Mouse (Mus musculus): Measurements from ENCODE around the gene Olfr787. TPM values are rescaled to one million over a fixed set of nuclear protein-coding genes. Genes with fewer than 3 reads are reported as not detected.

The Olfr787 gene
- total RNA-seq (2014; fragmentation: Nextera tagmentation) (not detected in 2 replicates), total RNA-seq (2017) (0.16 TPM in 1 of 2 replicates, not detected in the other), polyA plus RNA-seq (2012) (not detected in 2 replicates)

- Histone ChIP-seq H3K4me3 (ENCODE audit: low read depth, low read length) (no peak within 1 kb of the TSS), H3K4me1 (ENCODE audit: insufficient read depth, low read depth, low read length) (no peaks in the 10 kb centered on the region), H3K27me3 (ENCODE audit: insufficient read depth, low read length) (no peaks in the 10 kb centered on the region), H3K36me3 (replicated peaks) (no peaks in the 10 kb centered on the region), H3K9me3 (replicated peaks) (no peaks in the 10 kb centered on the region)
- TF ChIP-seq GATA1 (IDR thresholded peaks at IDR 0.05; ENCODE audit: borderline replicate concordance, low read length) (no peak), GATA2 (IDR thresholded peaks at IDR 0.05; ENCODE audit: borderline replicate concordance, low read depth, low read length) (no peak), CTCF (IDR thresholded peaks at IDR 0.05; ENCODE audit: low read depth, low read length) (no peak), POLR2AphosphoS5 (IDR thresholded peaks at IDR 0.05; ENCODE audit: insufficient replicate concordance, low read depth, low read length) (no peak), TAL1 (conservative IDR thresholded peaks at IDR 0.05; ENCODE audit: low read depth, low read length) (no peak)
- ATAC-seq (ENCODE audit: extremely low read depth, insufficient number of reproducible peaks, low FRiP score, poor library complexity, severe bottlenecking) (no peak), DNase-seq (ENCODE audit: low spot score) (no peak)
Observed at GRCm38 (mm10) chr10:129461562-129461961, at the start of gene Olfr787. Gene Olfr787, plus strand, starts transcription at chr10:129461862.

- H3K27me3 ChIP-seq (ENCODE audit: insufficient read depth, low read length) = no peaks in the 10 kb centered on the region
- no peak for TF ChIP-seq POLR2AphosphoS5 (IDR thresholded peaks at IDR 0.05; ENCODE audit: insufficient replicate concordance, low read depth, low read length)
- no peak for TF ChIP-seq CTCF (IDR thresholded peaks at IDR 0.05; ENCODE audit: low read depth, low read length)
- TF ChIP-seq TAL1 (conservative IDR thresholded peaks at IDR 0.05; ENCODE audit: low read depth, low read length) = no peak
- no peak for TF ChIP-seq GATA2 (IDR thresholded peaks at IDR 0.05; ENCODE audit: borderline replicate concordance, low read depth, low read length)
- TF ChIP-seq GATA1 (IDR thresholded peaks at IDR 0.05; ENCODE audit: borderline replicate concordance, low read length) = no peak
- DNase-seq (ENCODE audit: low spot score) (no peak), ATAC-seq (ENCODE audit: extremely low read depth, insufficient number of reproducible peaks, low FRiP score, poor library complexity, severe bottlenecking) (no peak)
- no peaks in the 10 kb centered on the region for H3K36me3 ChIP-seq (replicated peaks)
- no peaks in the 10 kb centered on the region for H3K4me1 ChIP-seq (ENCODE audit: insufficient read depth, low read depth, low read length)
- H3K4me3 ChIP-seq (ENCODE audit: low read depth, low read length) = no peak within 1 kb of the TSS
- H3K9me3 ChIP-seq (replicated peaks) = no peaks in the 10 kb centered on the region
Observed at GRCm38 (mm10) chr10:129427006-129427405, 34.7 kb upstream of the Olfr787 start, which contains the start of gene Olfr786. Gene Olfr786, plus strand, starts transcription at chr10:129427306.

GRCm38 (mm10) chr10:129470698-129471097, 9.0 kb downstream of the Olfr787 start, which contains the start of gene Olfr788:
Gene Olfr788, plus strand, starts transcription at chr10:129470998.
- Histone ChIP-seq H3K36me3 (replicated peaks) (no peaks in the 10 kb centered on the region), H3K27me3 (ENCODE audit: insufficient read depth, low read length) (no peaks in the 10 kb centered on the region), H3K9me3 (replicated peaks) (no peaks in the 10 kb centered on the region), H3K4me1 (ENCODE audit: insufficient read depth, low read depth, low read length) (no peaks in the 10 kb centered on the region), H3K4me3 (ENCODE audit: low read depth, low read length) (no peak within 1 kb of the TSS)
- ATAC-seq (ENCODE audit: extremely low read depth, insufficient number of reproducible peaks, low FRiP score, poor library complexity, severe bottlenecking) (no peak), DNase-seq (ENCODE audit: low spot score) (no peak)
- TF ChIP-seq POLR2AphosphoS5 (IDR thresholded peaks at IDR 0.05; ENCODE audit: insufficient replicate concordance, low read depth, low read length) (no peak), GATA2 (IDR thresholded peaks at IDR 0.05; ENCODE audit: borderline replicate concordance, low read depth, low read length) (no peak), CTCF (IDR thresholded peaks at IDR 0.05; ENCODE audit: low read depth, low read length) (no peak), GATA1 (IDR thresholded peaks at IDR 0.05; ENCODE audit: borderline replicate concordance, low read length) (no peak), TAL1 (conservative IDR thresholded peaks at IDR 0.05; ENCODE audit: low read depth, low read length) (no peak)

GRCm38 (mm10) chr10:129473256-129473655, 11.6 kb downstream of the Olfr787 start:
- H3K4me3 ChIP-seq (ENCODE audit: low read depth, low read length) = no peak overlapping the region
- no peaks in the 10 kb centered on the region for H3K27me3 ChIP-seq (ENCODE audit: insufficient read depth, low read length)
- TF ChIP-seq GATA2 (IDR thresholded peaks at IDR 0.05; ENCODE audit: borderline replicate concordance, low read depth, low read length) (no peak), CTCF (IDR thresholded peaks at IDR 0.05; ENCODE audit: low read depth, low read length) (no peak), GATA1 (IDR thresholded peaks at IDR 0.05; ENCODE audit: borderline replicate concordance, low read length) (no peak), TAL1 (conservative IDR thresholded peaks at IDR 0.05; ENCODE audit: low read depth, low read length) (no peak), POLR2AphosphoS5 (IDR thresholded peaks at IDR 0.05; ENCODE audit: insufficient replicate concordance, low read depth, low read length) (no peak)
- ATAC-seq (ENCODE audit: extremely low read depth, insufficient number of reproducible peaks, low FRiP score, poor library complexity, severe bottlenecking) (no peak), DNase-seq (ENCODE audit: low spot score) (no peak)
- no peaks in the 10 kb centered on the region for H3K9me3 ChIP-seq (replicated peaks)
- H3K36me3 ChIP-seq (replicated peaks) = no peaks in the 10 kb centered on the region
- no peaks in the 10 kb centered on the region for H3K4me1 ChIP-seq (ENCODE audit: insufficient read depth, low read depth, low read length)

GRCm38 (mm10) chr10:129473723-129474122, 12.1 kb downstream of the Olfr787 start:
- ATAC-seq (ENCODE audit: extremely low read depth, insufficient number of reproducible peaks, low FRiP score, poor library complexity, severe bottlenecking) (no peak), DNase-seq (ENCODE audit: low spot score) (no peak)
- H3K9me3 ChIP-seq (replicated peaks) = no peaks in the 10 kb centered on the region
- no peaks in the 10 kb centered on the region for H3K27me3 ChIP-seq (ENCODE audit: insufficient read depth, low read length)
- TF ChIP-seq GATA2 (IDR thresholded peaks at IDR 0.05; ENCODE audit: borderline replicate concordance, low read depth, low read length) = no peak
- TF ChIP-seq TAL1 (conservative IDR thresholded peaks at IDR 0.05; ENCODE audit: low read depth, low read length) = no peak
- no peak for TF ChIP-seq POLR2AphosphoS5 (IDR thresholded peaks at IDR 0.05; ENCODE audit: insufficient replicate concordance, low read depth, low read length)
- TF ChIP-seq CTCF (IDR thresholded peaks at IDR 0.05; ENCODE audit: low read depth, low read length) = no peak
- TF ChIP-seq GATA1 (IDR thresholded peaks at IDR 0.05; ENCODE audit: borderline replicate concordance, low read length) = no peak
- no peaks in the 10 kb centered on the region for H3K4me1 ChIP-seq (ENCODE audit: insufficient read depth, low read depth, low read length)
- H3K4me3 ChIP-seq (ENCODE audit: low read depth, low read length) = no peak overlapping the region
- H3K36me3 ChIP-seq (replicated peaks) = no peaks in the 10 kb centered on the region

- ATAC-seq (ENCODE audit: extremely low read depth, insufficient number of reproducible peaks, low FRiP score, poor library complexity, severe bottlenecking) = no peak
- no peaks in the 10 kb centered on the region for H3K9me3 ChIP-seq (replicated peaks)
- no peaks in the 10 kb centered on the region for H3K36me3 ChIP-seq (replicated peaks)
- no peaks in the 10 kb centered on the region for H3K4me1 ChIP-seq (ENCODE audit: insufficient read depth, low read depth, low read length)
- TF ChIP-seq CTCF (IDR thresholded peaks at IDR 0.05; ENCODE audit: low read depth, low read length) (no peak), GATA1 (IDR thresholded peaks at IDR 0.05; ENCODE audit: borderline replicate concordance, low read length) (no peak), TAL1 (conservative IDR thresholded peaks at IDR 0.05; ENCODE audit: low read depth, low read length) (no peak)
- no peak within 1 kb of the TSS for H3K4me3 ChIP-seq (ENCODE audit: low read depth, low read length)
- no peak for DNase-seq (ENCODE audit: low spot score)
- no peaks in the 10 kb centered on the region for H3K27me3 ChIP-seq (ENCODE audit: insufficient read depth, low read length)
Observed at GRCm38 (mm10) chr10:129484452-129484851, 22.8 kb downstream of the Olfr787 start, which contains the start of gene Olfr789. Gene Olfr789, plus strand, starts transcription at chr10:129484752.
